Comparison of ENCODE assay signal across 20 mouse cellular contexts in genomic region chr1:135234771-135235170, GRCm38 (mm10). TPM values are rescaled to one million over a fixed set of nuclear protein-coding genes. Genes with fewer than 3 reads are reported as not detected.
DNase-seq lines count a peak whose midpoint lies in the region; ATAC-seq and TF ChIP-seq lines count a peak whose summit lies in the region.
"Had no signal": no experiment of that assay in that cellular context is flagged by ENCODE, and none has a peak within 500 bp of the region (broad histone marks: within the 10 kb centered on the region; RNA-seq: fewer than 3 reads in every experiment).

No protein-coding gene starts in this region.

- H3K9me3 ChIP-seq in E14TG2a.4 (ENCODE audit: low read length): no peaks in the 10 kb centered on the region
- H3K9me3 ChIP-seq in intestine, embryonic 15.5 days: no peaks in the 10 kb centered on the region
- H3K9me3 ChIP-seq in stomach, embryonic 14.5 days (ENCODE audit: control insufficient read depth, low read depth, low read length): no peaks in the 10 kb centered on the region
- H3K9me3 ChIP-seq in hindbrain, embryonic 16.5 days (ENCODE audit: control insufficient read depth, low read length): no peaks in the 10 kb centered on the region
- H3K9me3 ChIP-seq: embryonic facial prominence, embryonic 13.5 days; forebrain, embryonic 12.5 days; heart, embryonic 12.5 days; hindbrain, embryonic 15.5 days had no signal

- DNase-seq in yolk sac, embryonic 10.5 days (ENCODE audit: low spot score): peak; percentile 76
- no peak for DNase-seq in heart, adult 2 months
- DNase-seq in cerebellum, postnatal 10 days: no peak
- DNase-seq: adrenal gland, adult 8-10 months; adrenal gland, postnatal 36 days; B cell, adult 2 months; cerebellum, adult 2 months; gastrocnemius, postnatal 10 days; heart, postnatal 36 days had no signal

- peak overlapping the region; percentile 43; the same call in 1 of the 2 replicates for H3K9ac ChIP-seq in intestine, embryonic 15.5 days
- H3K9ac ChIP-seq in stomach, embryonic 14.5 days (replicated peaks; ENCODE audit: low read depth, low read length): no peak overlapping the region
- H3K9ac ChIP-seq in heart, adult 2 months (ENCODE audit: low read depth, low read length): no peak overlapping the region
- no peak overlapping the region for H3K9ac ChIP-seq in hindbrain, embryonic 16.5 days (ENCODE audit: low read depth, low read length)
- H3K9ac ChIP-seq: embryonic facial prominence, embryonic 13.5 days; forebrain, embryonic 12.5 days; heart, embryonic 12.5 days; hindbrain, embryonic 15.5 days had no signal

- WGBS in intestine, embryonic 15.5 days: 55% methylated on average over 12 of the region's 12 CpGs
- 82% methylated on average over 12 of the region's 12 CpGs for WGBS in stomach, embryonic 14.5 days
- WGBS in heart, adult 2 months: 93% methylated on average over 12 of the region's 12 CpGs
- WGBS in hindbrain, embryonic 16.5 days: 92% methylated on average over 12 of the region's 12 CpGs

- peaks cover 31% of the 10 kb centered on the region for H3K4me1 ChIP-seq in E14TG2a.4 (replicated peaks; ENCODE audit: low read depth, low read length)
- H3K4me1 ChIP-seq in intestine, embryonic 15.5 days (replicated peaks): peaks cover 5% of the 10 kb centered on the region; the same call in 1 of the 2 replicates
- no peaks in the 10 kb centered on the region for H3K4me1 ChIP-seq in stomach, embryonic 14.5 days (ENCODE audit: control insufficient read depth, insufficient read depth, low read length)
- H3K4me1 ChIP-seq in heart, adult 2 months (ENCODE audit: control insufficient read depth, insufficient read depth, low read length): no peaks in the 10 kb centered on the region
- no peaks in the 10 kb centered on the region for H3K4me1 ChIP-seq in hindbrain, embryonic 16.5 days (ENCODE audit: control insufficient read depth, insufficient read depth, low read depth, low read length)
- H3K4me1 ChIP-seq: embryonic facial prominence, embryonic 13.5 days; forebrain, embryonic 12.5 days; heart, embryonic 12.5 days; hindbrain, embryonic 15.5 days had no signal

- TF ChIP-seq POLR2A in heart, adult 2 months (IDR thresholded peaks at IDR 0.05; ENCODE audit: insufficient read depth, low read depth, low read length): no peak

- peak overlapping the region; percentile 49 for H3K4me2 ChIP-seq in intestine, embryonic 15.5 days (replicated peaks)
- no peak overlapping the region for H3K4me2 ChIP-seq in stomach, embryonic 14.5 days (replicated peaks; ENCODE audit: low read depth, low read length)
- H3K4me2 ChIP-seq in hindbrain, embryonic 16.5 days (ENCODE audit: low read length): no peak overlapping the region
- H3K4me2 ChIP-seq: embryonic facial prominence, embryonic 13.5 days; forebrain, embryonic 12.5 days; heart, embryonic 12.5 days; hindbrain, embryonic 15.5 days had no signal

- H3K79me2 ChIP-seq in heart, adult 2 months (replicated peaks; ENCODE audit: control insufficient read depth, insufficient read depth, low read length): no peaks in the 10 kb centered on the region

- peak overlapping the region; percentile 87 for H3K27ac ChIP-seq in intestine, embryonic 15.5 days
- H3K27ac ChIP-seq in stomach, embryonic 14.5 days (ENCODE audit: low read length): no peak overlapping the region
- no peak overlapping the region for H3K27ac ChIP-seq in heart, adult 2 months
- H3K27ac ChIP-seq in hindbrain, embryonic 16.5 days (ENCODE audit: low read depth, low read length): no peak overlapping the region
- H3K27ac ChIP-seq: embryonic facial prominence, embryonic 13.5 days; forebrain, embryonic 12.5 days; hindbrain, embryonic 15.5 days had no signal

- TF ChIP-seq CTCF in E14TG2a.4 (conservative IDR thresholded peaks at IDR 0.05; ENCODE audit: low read length): no peak
- TF ChIP-seq CTCF in heart, adult 2 months (IDR thresholded peaks at IDR 0.05): no peak

- ATAC-seq in intestine, embryonic 15.5 days: peak; percentile 91
- ATAC-seq in stomach, embryonic 14.5 days (ENCODE audit: insufficient number of reproducible peaks, insufficient read depth, low FRiP score, low read depth): 0 out of 2 replicates have a peak, but pooled peaks have one; percentile 56
- no peak for ATAC-seq in hindbrain, embryonic 16.5 days
- ATAC-seq: CD4-positive, CD25-positive, alpha-beta regulatory T cell, adult 4 months; forebrain, embryonic 16.5 days; inflammation-experienced regulatory T-cells, adult 6 months had no signal

- H3K36me3 ChIP-seq in E14TG2a.4 (ENCODE audit: insufficient read depth, low read length): no peaks in the 10 kb centered on the region
- no peaks in the 10 kb centered on the region for H3K36me3 ChIP-seq in intestine, embryonic 15.5 days
- no peaks in the 10 kb centered on the region for H3K36me3 ChIP-seq in stomach, embryonic 14.5 days (ENCODE audit: control insufficient read depth, insufficient read depth, low read length)
- no peaks in the 10 kb centered on the region for H3K36me3 ChIP-seq in heart, adult 2 months (ENCODE audit: control insufficient read depth, insufficient read depth, low read length)
- H3K36me3 ChIP-seq in hindbrain, embryonic 16.5 days (ENCODE audit: control insufficient read depth, insufficient read depth, low read length): no peaks in the 10 kb centered on the region
- H3K36me3 ChIP-seq: embryonic facial prominence, embryonic 13.5 days; forebrain, embryonic 12.5 days; heart, embryonic 12.5 days; hindbrain, embryonic 15.5 days had no signal

- intact Hi-C loops in heart, adult 2 months (cut with DNase I): no loop called here

- H3K27me3 ChIP-seq in E14TG2a.4 (ENCODE audit: insufficient read depth, low read length): no peaks in the 10 kb centered on the region
- no peaks in the 10 kb centered on the region for H3K27me3 ChIP-seq in intestine, embryonic 15.5 days (replicated peaks)
- no peaks in the 10 kb centered on the region for H3K27me3 ChIP-seq in stomach, embryonic 14.5 days (ENCODE audit: control insufficient read depth, insufficient read depth, low read length)
- H3K27me3 ChIP-seq in heart, adult 2 months (ENCODE audit: control insufficient read depth, insufficient read depth, low read length): no peaks in the 10 kb centered on the region
- H3K27me3 ChIP-seq in hindbrain, embryonic 16.5 days (replicated peaks; ENCODE audit: control insufficient read depth, insufficient read depth, low read length): no peaks in the 10 kb centered on the region
- H3K27me3 ChIP-seq: embryonic facial prominence, embryonic 13.5 days; hindbrain, embryonic 15.5 days had no signal

- TF ChIP-seq EP300 in heart, adult 2 months (IDR thresholded peaks at IDR 0.05; ENCODE audit: insufficient read depth, low read depth, low read length): no peak

- peak overlapping the region; percentile 60 for H3K4me3 ChIP-seq in E14TG2a.4 (replicated peaks; ENCODE audit: low read length)
- H3K4me3 ChIP-seq in intestine, embryonic 15.5 days (replicated peaks): 0 out of 2 replicates have a peak overlapping the region, but pooled peaks have one; percentile 10
- H3K4me3 ChIP-seq in stomach, embryonic 14.5 days (ENCODE audit: low read depth, low read length): no peak overlapping the region
- no peak overlapping the region for H3K4me3 ChIP-seq in heart, adult 2 months
- no peak overlapping the region for H3K4me3 ChIP-seq in hindbrain, embryonic 16.5 days (ENCODE audit: low read length)
- H3K4me3 ChIP-seq: embryonic facial prominence, embryonic 13.5 days; forebrain, embryonic 12.5 days; heart, embryonic 12.5 days; hindbrain, embryonic 15.5 days had no signal

RNA-seq across cellular contexts. Expression of gene Elf3, which starts 23.6 kb away (rescaled TPM):
- polyA plus RNA-seq in intestine, embryonic 15.5 days (2015; fragmentation: Nextera tagmentation; extraction: Ambion mirVana): 209 and 213 TPM in 2 replicates
- 98.9 and 104 TPM in 2 replicates for polyA plus RNA-seq in stomach, embryonic 14.5 days (2014; fragmentation: Nextera tagmentation; extraction: Ambion mirVana)
- not detected for total RNA-seq in heart, adult 2 months (2021)
- 2.0 TPM in 1 of 2 replicates, not detected in the other for polyA plus RNA-seq in heart, adult 2 months (2012; rRNA removed)
- 0.28 and 0.29 TPM in 2 replicates for polyA plus RNA-seq in hindbrain, embryonic 16.5 days (2015; fragmentation: Nextera tagmentation; extraction: Ambion mirVana)
- total RNA-seq: adrenal gland, postnatal 36 days; heart, postnatal 36 days had no signal
- polyA plus RNA-seq: CD4-positive, CD25-positive, alpha-beta regulatory T cell, adult 4 months; inflammation-experienced regulatory T-cells, adult 6 months had no signal

RNA-seq across cellular contexts. Expression of gene Rnpep, which starts 49.1 kb away (rescaled TPM):
- 155 and 158 TPM in 2 replicates for polyA plus RNA-seq in intestine, embryonic 15.5 days (2015; fragmentation: Nextera tagmentation; extraction: Ambion mirVana)
- polyA plus RNA-seq in stomach, embryonic 14.5 days (2014; fragmentation: Nextera tagmentation; extraction: Ambion mirVana): 124 and 128 TPM in 2 replicates
- total RNA-seq in heart, adult 2 months (2021): 10 to 100 TPM; 20.0 to 22.6 TPM
- polyA plus RNA-seq in heart, adult 2 months (2012; rRNA removed): 14.0 and 14.4 TPM in 2 replicates
- 94.1 and 105 TPM in 2 replicates for polyA plus RNA-seq in hindbrain, embryonic 16.5 days (2015; fragmentation: Nextera tagmentation; extraction: Ambion mirVana)

Comparison
In these comparisons a context has a peak if more than half of its experiments do, and no peak if none do; other contexts are left out.
1. H3K4me3 ChIP-seq: peak in E14TG2a.4 (single experiment) and intestine, embryonic 15.5 days (single experiment); none in stomach, embryonic 14.5 days (single experiment), heart, adult 2 months (single experiment) and hindbrain, embryonic 16.5 days (single experiment).
2. RNA of gene Elf3, which starts 23.6 kb away (polyA plus RNA-seq): 209 to 213 TPM in intestine, embryonic 15.5 days and 98.9 to 104 TPM in stomach, embryonic 14.5 days; 2.0 TPM in heart, adult 2 months and 0.28 to 0.29 TPM in hindbrain, embryonic 16.5 days; every median in the first group is over 10 times any median in the second.